Mouse (Mus musculus) thymus, adult 2 months (tissue): ENCODE data around the gene Spatc1l. TPM values are rescaled to one million over a fixed set of nuclear protein-coding genes. Genes with fewer than 3 reads are reported as not detected.

ENCODE experiments used
- DNase-seq: peaks from one replicate; pipeline ENCODE4 v3.0.0; 2021
- H3K27ac ChIP-seq: fragments of 200-500 bp; 2 replicates; pipeline ENCODE4 v1.5.1; 2012; ENCODE audit warnings: low read length, control low read depth; ENCODE audit not compliant: control insufficient read depth, insufficient read depth
- H3K27me3 ChIP-seq: fragments of 200-500 bp; 2 replicates; pipeline ENCODE4 v1.6.1; 2012; ENCODE audit warnings: mild to moderate bottlenecking, low read length, moderate library complexity, mixed read lengths; ENCODE audit not compliant: control insufficient read depth, insufficient read depth
- H3K36me3 ChIP-seq: fragments of 200-500 bp; 2 replicates; pipeline ENCODE4 v1.6.1; 2012; ENCODE audit warnings: mild to moderate bottlenecking, low read length, moderate library complexity; ENCODE audit not compliant: control insufficient read depth, insufficient read depth
- H3K4me1 ChIP-seq: fragments of 200-500 bp; replicated peaks from 2 replicates; pipeline ENCODE4 v1.6.1; 2012; ENCODE audit warnings: low read length; ENCODE audit not compliant: control insufficient read depth, insufficient read depth
- H3K4me3 ChIP-seq: fragments of 200-500 bp; 2 replicates; pipeline ENCODE4 v1.5.1; 2012; ENCODE audit warnings: mild to moderate bottlenecking, low read length, control low read depth, moderate library complexity; ENCODE audit not compliant: control insufficient read depth, insufficient read depth
- CTCF ChIP-seq: fragments of 200-500 bp; IDR thresholded peaks from 2 replicates; pipeline ENCODE4 v1.5.1; 2012; ENCODE audit warnings: mild to moderate bottlenecking, control low read depth, low read length, moderate library complexity, borderline replicate concordance; ENCODE audit not compliant: control insufficient read depth, poor library complexity, insufficient read depth; ENCODE audit errors: extremely low read depth
- POLR2A ChIP-seq: fragments of 200-500 bp; IDR thresholded peaks from 2 replicates; pipeline ENCODE4 v1.6.1; 2012; ENCODE audit warnings: mild to moderate bottlenecking, low read length, control low read depth, moderate library complexity; ENCODE audit not compliant: control insufficient read depth, poor library complexity, insufficient read depth; ENCODE audit errors: extremely low read depth
- WGBS: fragments of 180-500 bp; shearing (Covaris S2); methylation state at CpG from one replicate; pipeline ENCODE4 v1.1.7; 2018; 5-methylcytosine and 5-hydroxymethylcytosine counted together
- polyA plus RNA-seq: library from polyadenylated mRNA; depleted of rRNA; stranded (reverse); fragments of >200 nt; gene quantifications from 2 replicates; pipeline ENCODE4 v1.2.3, GENCODE M21; 2012; rRNA removed

Spatc1l gene
- polyA plus RNA-seq: 0.11 and 0.12 TPM in 2 replicates

DNA sequence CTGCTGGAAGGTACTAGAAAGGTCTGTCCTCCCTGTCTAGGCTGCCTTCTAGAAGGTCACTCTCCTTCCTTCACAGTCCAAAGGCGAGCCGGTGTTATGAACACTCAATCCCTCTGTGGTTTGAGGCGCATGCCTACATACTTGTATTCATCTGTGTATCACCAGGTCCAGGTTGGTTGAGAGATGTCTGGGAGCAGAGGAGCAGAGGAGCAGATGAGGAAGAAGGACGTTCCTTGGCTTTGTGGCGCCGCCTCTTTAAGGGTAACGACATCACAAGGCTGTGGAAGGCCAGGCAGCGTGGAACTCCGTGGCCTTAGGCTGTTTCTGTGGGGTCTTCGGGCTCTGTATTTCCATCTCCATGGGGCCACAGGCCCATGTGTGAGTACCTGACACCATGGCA is at the start of gene Spatc1l:
TSS of gene Spatc1l (plus strand) at position 301 of the 400 bp plus-strand sequence.
- Histone ChIP-seq H3K27me3 (no peaks in the 10 kb centered on the region), H3K4me3 (no peak within 1 kb of the TSS), H3K36me3 (no peaks in the 10 kb centered on the region), H3K4me1 (no peaks in the 10 kb centered on the region), H3K27ac (no peak within 1 kb of the TSS)
- no peak for DNase-seq
- TF ChIP-seq POLR2A (no peak), CTCF (no peak)
- 85% methylated on average over 10 of the region's 10 CpGs for WGBS

DNA sequence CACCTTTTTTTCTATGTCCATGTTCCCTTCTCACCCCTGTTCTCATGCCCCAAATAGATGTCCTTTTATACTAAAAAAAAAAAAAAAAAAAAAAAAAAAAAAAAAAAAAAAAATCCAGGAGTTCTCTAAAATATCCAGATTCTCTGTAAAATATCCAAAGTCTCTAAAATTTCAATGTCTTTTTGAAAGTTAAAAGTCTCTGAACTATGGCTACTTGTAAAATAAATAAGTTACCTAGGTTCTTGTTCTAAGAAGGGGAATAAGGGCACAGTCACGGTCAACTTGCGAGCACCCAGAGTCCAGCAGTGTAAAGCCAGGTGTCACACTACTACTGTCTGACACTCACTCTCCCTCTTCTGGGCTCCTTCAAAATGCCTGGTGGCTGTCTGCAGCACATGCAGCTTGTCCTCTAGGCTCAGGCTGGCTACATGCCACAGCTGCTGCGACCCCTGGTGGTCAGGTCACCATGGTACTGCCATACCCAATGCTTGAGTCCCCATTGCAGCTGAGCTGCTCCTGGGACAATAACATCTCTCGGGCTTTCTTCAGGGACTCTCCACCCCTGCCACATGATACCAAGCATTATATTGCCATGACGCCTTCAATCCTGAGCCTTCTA is 49.0 kb upstream of the Spatc1l start:
- 54% methylated on average over 5 of the region's 5 CpGs for WGBS
- TF ChIP-seq CTCF (peak; percentile 96), POLR2A (no peak)
- Histone ChIP-seq H3K4me3 (no peak overlapping the region), H3K4me1 (no peaks in the 10 kb centered on the region), H3K27me3 (no peaks in the 10 kb centered on the region), H3K36me3 (0 out of 2 replicates have a peak, but pooled peaks cover 12% of the 10 kb centered on the region), H3K27ac (no peak overlapping the region)
- peak; percentile 80 for DNase-seq

DNA sequence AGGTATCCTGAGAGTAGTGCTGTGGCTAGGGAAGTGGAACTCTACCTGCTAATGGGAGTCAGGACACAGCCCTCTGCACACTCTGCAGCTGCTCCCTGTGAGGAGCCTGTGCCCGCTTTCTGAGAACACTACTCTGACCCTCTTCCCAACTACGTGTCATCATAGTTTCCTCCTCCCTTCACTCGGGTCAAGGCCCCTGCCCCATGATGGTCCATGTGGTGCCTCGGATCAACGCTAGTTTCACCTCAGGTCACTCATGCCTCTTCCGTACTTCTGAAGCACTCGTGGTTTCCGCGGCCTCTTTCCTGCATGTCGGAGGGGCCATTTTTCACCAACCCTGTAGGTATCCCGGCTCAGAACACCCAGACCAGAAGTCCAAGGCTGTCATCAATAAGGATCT is 31.1 kb upstream of the Spatc1l start:
- DNase-seq: no peak
- H3K4me1 ChIP-seq: peaks cover 8% of the 10 kb centered on the region
- peak overlapping the region; percentile 49 for H3K4me3 ChIP-seq
- no peaks in the 10 kb centered on the region for H3K36me3 ChIP-seq
- no peak overlapping the region for H3K27ac ChIP-seq
- no peak for TF ChIP-seq POLR2A
- TF ChIP-seq CTCF: no peak
- no peaks in the 10 kb centered on the region for H3K27me3 ChIP-seq
- under 1% methylated on average over 11 of the region's 11 CpGs for WGBS

DNA sequence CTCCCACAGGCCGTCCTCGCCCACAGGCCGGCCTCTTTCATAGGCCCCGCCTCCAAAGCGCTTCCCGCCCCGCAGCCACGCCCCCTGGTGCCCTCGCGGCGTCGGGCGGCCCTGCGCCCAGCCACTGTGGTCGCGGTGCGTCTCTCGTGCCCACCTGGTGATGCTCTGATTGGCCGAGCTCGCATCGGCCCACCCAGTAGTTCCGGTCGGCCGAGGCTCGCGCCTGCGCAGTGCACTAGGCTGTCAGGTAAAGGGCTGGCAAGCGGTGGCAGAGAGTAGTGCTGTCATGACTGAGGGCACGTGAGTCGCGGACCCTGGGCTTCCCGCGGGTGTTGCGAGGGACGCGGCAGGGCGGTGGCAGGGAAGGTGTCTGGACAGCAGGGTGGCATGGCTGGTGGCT is 30.7 kb upstream of the Spatc1l start, which contains the start of gene Lss:
TSS of gene Lss (plus strand) at position 214 of the 400 bp plus-strand sequence.
- WGBS: under 1% methylated on average over 37 of the region's 37 CpGs
- no peak within 1 kb of the TSS for H3K27ac ChIP-seq
- TF ChIP-seq CTCF: peak; percentile 70; the same call in 1 of the 2 replicates
- TF ChIP-seq POLR2A: peak; percentile 55; the same call in 1 of the 2 replicates

DNA sequence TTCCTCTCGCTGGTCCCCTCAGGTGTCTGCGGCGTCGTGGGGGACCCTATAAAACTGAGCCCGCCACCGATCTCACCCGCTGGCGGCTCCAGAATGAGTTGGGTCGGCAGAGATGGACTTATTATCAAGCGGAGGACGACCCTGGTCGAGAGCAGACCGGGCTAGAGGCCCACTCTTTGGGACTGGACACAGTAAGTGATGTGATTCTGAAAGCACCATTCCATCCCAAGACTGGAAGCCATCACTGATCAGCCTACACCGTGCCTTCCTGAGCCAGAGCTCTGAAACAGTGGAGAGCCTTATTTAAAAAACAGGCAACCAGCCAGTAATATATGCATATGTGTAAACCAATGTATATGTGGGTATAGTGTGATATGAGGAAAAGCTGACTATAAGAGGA is 30.2 kb upstream of the Spatc1l start:
- no peak for DNase-seq
- WGBS: 7% methylated on average over 14 of the region's 14 CpGs
- H3K27ac ChIP-seq: no peak overlapping the region
- no peaks in the 10 kb centered on the region for H3K27me3 ChIP-seq
- H3K4me3 ChIP-seq: peak overlapping the region; percentile 49
- no peak for TF ChIP-seq CTCF
- no peak for TF ChIP-seq POLR2A
- peaks cover 8% of the 10 kb centered on the region for H3K4me1 ChIP-seq
- no peaks in the 10 kb centered on the region for H3K36me3 ChIP-seq

More for the DNA sequence above, 30.7 kb upstream of the Spatc1l start, which contains the start of gene Lss:
- Histone ChIP-seq H3K4me3 (peak within 1 kb of the TSS; percentile 49), H3K4me1 (peaks cover 8% of the 10 kb centered on the region), H3K36me3 (no peaks in the 10 kb centered on the region), H3K27me3 (no peaks in the 10 kb centered on the region)
- peak; percentile 96 for DNase-seq

DNA sequence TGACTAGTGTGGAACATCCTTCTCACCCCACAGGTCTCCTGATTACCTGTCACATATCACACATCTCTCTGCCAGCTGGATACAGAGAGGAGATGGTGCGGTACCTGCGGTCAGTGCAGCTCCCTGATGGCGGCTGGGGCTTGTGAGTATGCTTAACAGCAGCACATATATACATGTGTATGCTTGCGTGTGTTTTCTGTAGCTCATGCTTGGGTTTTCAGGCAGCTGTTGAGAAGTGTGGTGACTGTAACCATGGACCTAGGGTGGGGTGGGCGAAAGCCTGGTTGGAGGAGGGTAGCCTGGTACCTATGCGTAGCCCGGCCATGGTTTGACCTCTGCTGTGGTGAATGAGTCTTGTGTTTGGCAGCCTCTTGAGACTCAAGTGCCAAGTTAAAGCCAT is 26.5 kb upstream of the Spatc1l start:
- no peak overlapping the region for H3K27ac ChIP-seq
- no peaks in the 10 kb centered on the region for H3K36me3 ChIP-seq
- H3K4me1 ChIP-seq: peaks cover 8% of the 10 kb centered on the region
- over 99% methylated on average over 7 of the region's 7 CpGs for WGBS
- DNase-seq: no peak
- H3K4me3 ChIP-seq: no peak overlapping the region
- no peaks in the 10 kb centered on the region for H3K27me3 ChIP-seq
- no peak for TF ChIP-seq POLR2A
- no peak for TF ChIP-seq CTCF

DNA sequence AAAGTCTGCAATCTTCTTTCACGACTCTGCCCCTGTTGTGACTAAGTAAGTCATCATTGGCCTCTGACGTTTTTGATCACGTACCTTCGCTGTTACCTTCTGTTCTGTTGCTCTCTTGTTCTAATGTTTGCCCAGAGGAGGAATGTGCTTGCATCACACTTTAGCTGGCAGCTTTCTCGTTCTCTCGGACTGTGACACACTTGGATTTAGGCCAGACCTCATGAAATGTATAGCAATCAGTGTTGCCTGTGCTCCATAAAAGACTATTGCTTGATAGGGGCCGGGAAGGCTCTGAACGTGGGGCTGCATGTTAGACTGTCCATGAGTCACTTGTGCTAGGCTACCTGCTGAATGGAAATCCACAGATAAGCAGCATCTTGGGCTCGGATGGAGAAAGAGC is 24.5 kb upstream of the Spatc1l start:
- Histone ChIP-seq H3K27me3 (no peaks in the 10 kb centered on the region), H3K4me3 (no peak overlapping the region), H3K27ac (no peak overlapping the region), H3K4me1 (peaks cover 7% of the 10 kb centered on the region), H3K36me3 (no peaks in the 10 kb centered on the region)
- TF ChIP-seq CTCF (no peak), POLR2A (no peak)
- DNase-seq: no peak
- 94% methylated on average over 9 of the region's 9 CpGs for WGBS
